Mouse (Mus musculus): Measurements from ENCODE around the gene 4930544D05Rik.

DNA sequence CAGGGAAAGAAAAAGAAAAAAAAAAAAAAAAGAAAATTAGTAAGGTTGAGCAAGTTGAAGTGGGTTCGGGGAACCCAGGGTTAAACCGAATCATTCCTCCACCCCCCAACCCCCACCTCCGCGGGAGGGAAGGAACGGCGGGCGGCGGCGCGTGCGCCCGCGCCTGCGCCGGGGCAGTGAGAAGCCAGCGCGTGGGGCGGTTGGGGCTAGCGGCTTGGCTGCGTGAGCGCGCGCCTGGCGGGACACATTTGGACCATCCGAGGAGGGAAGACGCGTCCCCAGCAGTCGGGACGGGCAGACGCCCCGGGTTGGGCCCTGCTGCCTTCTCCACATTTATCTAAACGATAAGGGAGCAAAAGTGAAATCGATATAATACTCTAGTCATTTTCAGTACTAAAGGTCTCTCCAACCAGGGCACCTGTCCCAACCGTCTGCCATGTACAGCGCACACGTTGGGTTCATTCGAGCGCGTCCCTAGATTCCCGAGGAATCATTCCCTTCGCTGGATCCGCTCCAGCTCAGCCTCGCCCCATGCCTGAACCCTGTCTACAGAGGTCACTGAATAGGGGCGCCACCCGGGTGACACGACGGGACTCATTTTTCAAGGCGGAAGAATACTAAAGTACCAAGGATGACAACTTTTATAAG lies 39.4 kb downstream of the 4930544D05Rik start:
- TF ChIP-seq CTCF (IDR thresholded peaks at IDR 0.05; ENCODE audit: low read depth, low read length) (no peak), POLR2A (IDR thresholded peaks at IDR 0.05; ENCODE audit: borderline replicate concordance, low read depth, low read length) (no peak)
